Mouse (Mus musculus) right cerebral cortex, postnatal 25 days (tissue): ENCODE results near the gene Syt14.

Experiments
- DNase-seq: peaks from one replicate; pipeline ENCODE4 v3.0.0; 2022

Gene Syt14

GRCm38 (mm10) chr1:193035371-193036238 lies at the start of gene Syt14:
Syt14 (minus strand) TSS chr1:193035775.
- peak; percentile 63 for DNase-seq

- no peak for DNase-seq
Observed at GRCm38 (mm10) chr1:193084016-193084415, 48.4 kb upstream of the Syt14 start.

DNA sequence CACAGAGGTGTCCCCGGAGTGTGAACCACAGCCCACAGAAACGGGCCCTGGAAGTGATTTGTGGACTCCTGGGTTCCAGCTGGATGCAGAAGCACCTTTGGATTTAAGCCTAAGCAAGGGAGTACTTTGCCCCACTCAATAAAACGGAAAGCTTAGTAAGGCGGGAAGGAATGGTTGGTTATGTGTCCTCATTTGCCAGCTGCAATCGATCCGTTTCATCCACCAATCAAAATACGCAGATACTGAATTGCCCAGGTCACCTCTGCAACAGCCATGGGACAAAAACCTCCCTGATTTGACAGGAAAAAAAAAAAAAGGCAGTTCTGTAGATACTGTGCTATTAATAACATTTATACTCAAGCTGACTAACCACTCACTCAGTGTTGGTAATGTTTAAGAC lies 47.5 kb upstream of the Syt14 start:
- no peak for DNase-seq

- DNase-seq = no peak
Observed at GRCm38 (mm10) chr1:193082311-193082921, 46.8 kb upstream of the Syt14 start.

- DNase-seq = no peak
Observed at GRCm38 (mm10) chr1:193062618-193063017, 27.0 kb upstream of the Syt14 start.

- DNase-seq = no peak
Observed at GRCm38 (mm10) chr1:193060167-193060566, 24.6 kb upstream of the Syt14 start.

- DNase-seq = no peak
Observed at GRCm38 (mm10) chr1:193059596-193059995, 24.0 kb upstream of the Syt14 start.

- no peak for DNase-seq
Observed at GRCm38 (mm10) chr1:193054401-193054800, 18.8 kb upstream of the Syt14 start.

DNA sequence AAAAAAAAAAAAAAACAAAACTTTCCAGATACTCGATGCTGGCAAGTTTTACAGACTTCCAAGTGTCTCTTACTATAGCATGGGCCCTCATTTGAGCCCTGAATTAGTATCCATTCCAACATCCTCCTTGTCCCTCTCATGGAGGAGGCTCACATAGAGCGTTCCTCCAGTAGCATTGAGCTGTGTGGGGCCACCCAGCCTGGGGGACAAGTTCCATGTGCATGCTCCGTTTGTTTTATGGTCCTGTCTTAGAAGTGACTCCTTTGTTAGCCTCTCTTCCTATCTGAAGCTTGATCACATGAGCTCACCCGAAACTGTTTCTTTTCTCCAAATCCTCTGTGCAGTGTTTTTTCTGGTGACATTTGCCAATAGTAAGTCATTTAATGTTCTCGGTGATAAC lies 17.5 kb upstream of the Syt14 start:
- DNase-seq = no peak

DNA sequence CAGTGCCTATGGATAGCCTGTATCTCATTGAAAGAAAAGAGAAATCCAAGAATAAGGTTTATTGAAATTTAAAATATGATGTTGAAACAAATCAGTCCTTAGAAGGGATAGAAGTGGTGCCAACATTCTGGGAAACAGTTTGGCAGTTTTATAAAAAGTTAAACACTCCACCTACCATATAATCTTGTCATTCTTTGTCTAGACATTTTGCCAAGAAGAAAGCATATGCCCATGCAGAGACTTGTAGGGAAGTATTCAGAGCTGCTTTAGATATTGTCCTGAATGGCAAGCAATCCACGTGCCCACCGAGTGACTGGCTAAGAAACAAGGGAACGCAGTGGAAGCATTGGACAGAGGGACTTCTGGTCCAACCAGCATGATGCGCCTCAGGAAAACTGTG lies 12.0 kb upstream of the Syt14 start:
- DNase-seq = peak; percentile 18

- peak; percentile 29 for DNase-seq
Observed at GRCm38 (mm10) chr1:193042760-193043295, 7.3 kb upstream of the Syt14 start.

GRCm38 (mm10) chr1:193034951-193035370 lies 614 bp downstream of the Syt14 start:
- peak; percentile 20 for DNase-seq

DNA sequence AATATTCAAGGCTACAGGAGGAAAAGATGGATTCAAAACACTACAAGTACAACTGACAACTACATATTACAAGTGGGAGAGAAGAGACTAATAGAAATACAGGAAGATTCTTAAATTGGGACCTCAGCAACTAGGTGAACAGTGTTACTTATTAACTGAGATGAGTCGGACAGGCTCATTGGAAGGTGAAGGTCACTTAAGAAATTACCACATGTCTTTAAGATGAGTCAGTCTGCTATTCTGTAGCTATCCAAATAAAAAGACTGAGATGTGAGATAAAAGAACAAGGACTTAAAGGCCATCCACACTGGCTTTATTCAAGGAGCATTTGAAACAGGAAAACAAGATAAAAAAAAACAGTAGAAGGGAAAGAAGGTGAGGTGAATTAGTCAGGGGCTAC lies 11.3 kb downstream of the Syt14 start:
- DNase-seq = no peak

GRCm38 (mm10) chr1:193012351-193012750 lies 23.2 kb downstream of the Syt14 start:
- DNase-seq = no peak

GRCm38 (mm10) chr1:193011000-193011769 lies 24.4 kb downstream of the Syt14 start:
- DNase-seq = no peak

DNA sequence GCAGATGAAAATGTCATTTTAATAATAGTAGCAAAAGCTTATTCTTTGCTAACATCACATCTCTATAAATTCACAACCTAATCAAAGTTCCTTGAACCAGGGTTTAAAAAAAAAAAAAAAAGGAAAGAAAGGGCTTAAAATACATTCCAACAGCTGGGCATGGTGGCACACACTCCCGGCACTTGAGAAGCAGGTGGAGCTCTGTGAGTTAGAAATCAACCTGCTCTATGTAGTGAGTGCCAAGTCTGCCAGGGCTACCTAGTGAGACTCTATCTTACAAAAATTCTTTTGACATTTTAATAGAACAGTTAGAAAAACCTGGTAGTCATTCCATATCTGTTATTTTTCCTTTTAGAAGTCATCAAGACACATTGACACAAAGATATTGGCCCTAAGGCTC lies 31.0 kb downstream of the Syt14 start:
- no peak for DNase-seq

DNA sequence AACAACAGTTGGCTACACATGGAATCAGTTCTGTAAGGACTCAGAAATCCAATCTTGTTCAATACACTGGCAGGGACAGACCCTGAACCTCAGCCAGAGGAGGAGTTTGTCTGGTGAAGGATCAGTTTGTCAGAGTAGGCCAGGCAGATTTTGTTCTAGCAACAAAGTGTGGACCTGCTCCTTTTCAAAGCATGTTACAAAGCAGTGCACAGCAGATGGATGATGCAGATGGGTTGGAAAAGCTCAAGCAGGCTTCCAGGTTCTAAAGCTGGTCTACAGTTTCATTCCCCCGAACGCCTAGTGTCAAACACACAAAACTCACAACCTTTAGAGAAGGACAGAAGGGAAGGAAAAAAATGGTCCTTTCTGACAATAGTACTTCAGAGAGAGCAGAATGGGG lies 31.6 kb downstream of the Syt14 start:
- peak; percentile 18 for DNase-seq

DNA sequence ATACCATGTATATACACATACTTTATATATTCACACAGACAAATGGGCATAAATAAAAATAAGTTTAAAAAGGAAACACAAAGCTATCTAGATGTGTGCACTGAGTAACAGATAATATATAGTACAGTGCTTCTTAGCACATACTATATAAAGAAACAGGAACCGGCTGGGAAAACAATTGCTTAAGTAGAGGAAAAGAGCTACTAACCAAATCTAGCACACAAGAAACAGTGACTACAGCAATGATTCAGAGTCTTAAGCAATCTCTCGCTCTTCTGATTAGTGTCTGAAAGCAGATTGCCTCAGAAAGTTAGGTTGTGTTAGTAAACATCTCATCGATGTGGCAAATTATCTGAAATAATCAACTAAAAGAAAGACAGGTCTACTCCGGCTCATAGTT lies 33.3 kb downstream of the Syt14 start:
- no peak for DNase-seq

DNA sequence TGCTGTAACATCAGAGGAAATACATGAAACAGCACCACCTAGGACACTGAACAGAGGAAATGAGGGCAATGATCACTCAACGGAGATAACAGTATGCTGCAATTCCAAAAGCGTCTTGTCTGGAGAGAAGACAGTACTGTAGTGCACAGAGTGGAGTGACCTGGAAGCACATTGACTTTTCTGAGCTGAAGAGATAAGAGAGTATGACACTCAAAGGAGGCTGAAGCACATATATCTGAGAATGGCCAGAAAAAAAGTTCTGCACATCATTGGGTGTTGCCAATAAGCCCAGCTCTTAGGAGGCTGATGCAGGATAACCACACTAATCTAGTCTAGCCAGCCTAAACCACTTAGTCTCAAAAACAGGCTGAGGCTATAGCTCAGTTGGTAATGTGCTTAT lies 34.0 kb downstream of the Syt14 start:
- DNase-seq = no peak

GRCm38 (mm10) chr1:193000908-193001307 lies 34.7 kb downstream of the Syt14 start:
- DNase-seq = no peak

DNA sequence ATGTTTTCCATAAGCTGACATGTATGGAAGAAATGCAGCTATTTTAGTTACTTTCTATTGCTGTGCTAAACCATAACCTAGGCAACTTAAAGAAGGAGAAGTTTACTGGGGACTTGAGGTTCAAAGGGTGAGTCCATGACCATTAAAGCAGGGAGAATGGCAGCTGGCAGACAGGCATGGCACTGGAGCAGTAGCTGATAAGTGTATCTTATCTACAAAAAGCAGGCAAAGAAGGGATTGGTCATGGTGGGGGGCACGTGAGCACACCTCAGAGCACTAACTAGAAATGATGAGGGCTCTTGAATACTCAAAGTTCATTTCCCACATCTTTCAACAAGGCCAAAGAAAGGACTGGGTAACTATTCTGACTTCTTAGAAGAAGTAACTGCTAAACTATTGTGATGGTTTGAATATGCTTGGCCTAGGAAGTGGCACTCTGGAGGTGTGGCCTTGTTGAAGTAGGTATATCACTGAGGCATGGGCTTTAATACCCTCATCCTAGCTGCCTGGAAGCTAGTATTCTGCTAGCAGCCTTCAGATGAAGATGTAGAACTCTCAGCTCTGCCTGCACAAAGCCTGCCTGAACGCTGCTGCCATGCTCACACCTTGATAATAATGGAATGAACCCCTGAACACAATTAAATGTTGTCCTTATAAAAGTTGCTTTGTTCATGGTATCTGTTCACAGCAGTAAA lies 41.2 kb downstream of the Syt14 start:
- DNase-seq = no peak

DNA sequence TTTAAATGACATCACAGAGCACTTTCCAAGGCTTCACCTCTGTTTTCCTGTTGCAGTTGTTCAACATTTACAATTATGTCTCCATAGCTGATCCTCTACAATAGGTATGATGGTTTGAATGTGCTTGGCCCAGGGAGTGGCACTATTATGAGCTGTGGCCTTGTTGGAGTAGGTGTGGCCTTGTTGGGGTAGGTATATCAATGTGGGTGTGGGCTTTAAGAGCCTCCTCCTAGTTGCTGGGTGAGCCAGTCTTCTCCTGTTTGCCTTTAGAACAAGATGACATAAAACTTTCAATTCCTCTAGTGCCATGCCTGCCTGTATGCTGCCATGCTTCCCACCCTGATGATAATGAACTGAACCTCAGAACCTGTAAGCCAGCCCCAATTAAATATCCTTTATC lies 42.1 kb downstream of the Syt14 start:
- DNase-seq = no peak

- DNase-seq = no peak
Observed at GRCm38 (mm10) chr1:192987203-192987602, 48.4 kb downstream of the Syt14 start.
